Mouse (Mus musculus) embryonic fibroblast, embryonic 13.5 days (primary cell): ENCODE results near the gene Tmem175.

Experiments used
- CTCF ChIP-seq: IDR thresholded peaks from 2 replicates; pipeline ENCODE4 v1.5.1; 2011; ENCODE audit warnings: mild to moderate bottlenecking, control low read depth, low read length, moderate library complexity, borderline replicate concordance; ENCODE audit not compliant: insufficient read depth
- POLR2A ChIP-seq: IDR thresholded peaks from 2 replicates; pipeline ENCODE4 v1.6.1; 2011; ENCODE audit warnings: low read depth, mild to moderate bottlenecking, control low read depth, low read length, moderate library complexity

DNA sequence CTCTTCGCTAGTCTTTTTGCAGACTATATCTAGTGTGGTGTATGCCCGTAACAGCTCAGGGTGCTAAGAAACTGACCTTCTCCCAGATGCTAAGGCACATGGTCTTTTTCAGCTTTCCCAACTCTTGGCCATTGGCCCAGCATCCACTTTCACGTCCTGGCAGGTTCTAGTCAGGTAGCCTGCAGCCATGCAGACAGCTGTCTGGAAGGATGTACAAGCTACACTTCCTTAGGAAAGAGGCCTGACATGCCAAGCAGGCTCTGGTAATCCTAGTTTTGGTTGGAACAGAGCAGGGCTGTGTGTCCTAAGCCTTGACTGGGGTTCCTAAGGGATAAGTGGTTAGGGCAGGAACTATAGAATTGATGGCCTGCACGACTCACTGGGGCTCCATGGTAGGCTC, 33.2 kb downstream of the Tmem175 start:
- TF ChIP-seq CTCF (no peak), POLR2A (no peak)
